8 mouse cellular contexts compared by ENCODE assay signal in the genomic region with DNA sequence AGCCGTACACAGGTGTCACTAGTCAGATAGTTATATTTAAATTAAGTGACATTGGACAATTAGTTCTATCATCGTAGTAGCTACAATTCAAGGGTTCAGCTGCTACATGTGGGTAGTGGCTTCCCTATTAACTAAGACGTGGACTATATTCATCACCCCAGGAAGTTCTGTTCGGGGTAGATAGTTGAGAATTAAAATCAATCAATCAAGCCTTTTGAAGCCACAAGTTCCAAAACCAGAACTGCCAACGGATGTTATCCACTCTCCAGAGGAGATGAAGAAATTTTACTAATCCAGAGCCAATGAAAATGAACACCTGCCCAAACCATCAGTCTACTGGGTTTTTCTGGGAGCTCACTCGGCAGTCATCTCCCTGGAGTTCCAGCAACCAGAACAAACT.
DNase-seq lines count a peak whose midpoint lies in the region; ATAC-seq and TF ChIP-seq lines count a peak whose summit lies in the region.

No protein-coding gene starts in this region.

- H3K79me3 ChIP-seq in C2C12 (ENCODE audit: low read depth) = peaks cover 2% of the 10 kb centered on the region

- no peak for TF ChIP-seq CTCF in heart, adult 2 months (IDR thresholded peaks at IDR 0.05)
- TF ChIP-seq CTCF in C2C12 (IDR thresholded peaks at IDR 0.05; ENCODE audit: control insufficient read depth, insufficient read depth, insufficient read length) = no peak

- 0 out of 2 replicates have a peak, but pooled peaks cover 2% of the 10 kb centered on the region for H3K79me2 ChIP-seq in heart, adult 2 months (replicated peaks; ENCODE audit: control insufficient read depth, insufficient read depth, low read length)
- H3K79me2 ChIP-seq in C2C12 (ENCODE audit: control insufficient read depth, insufficient read depth) = peaks cover 9% of the 10 kb centered on the region

- TF ChIP-seq EP300 in heart, adult 2 months (IDR thresholded peaks at IDR 0.05; ENCODE audit: insufficient read depth, low read depth, low read length) = no peak

- H3K4me3 ChIP-seq in heart, adult 2 months = peak overlapping the region; percentile 99
- peak overlapping the region; percentile 61 for H3K4me3 ChIP-seq in C2C12 (ENCODE audit: insufficient read depth, poor library complexity, severe bottlenecking)
- H3K4me3 ChIP-seq in forebrain, embryonic 15.5 days = peak overlapping the region; percentile 84
- peak overlapping the region; percentile 94 for H3K4me3 ChIP-seq in liver, embryonic 16.5 days (ENCODE audit: low read depth, low read length)

- intact Hi-C loops in heart, adult 2 months (cut with DNase I) = loop anchor here (2.0 to 10.0 kb wide), 3 partner anchors 82 to 874 kb away; a partner anchor contains a TSS
- intact Hi-C loops in heart, postnatal 36 days (cut with DNase I) = loop anchor here (10.0 kb wide), 1 partner anchor 864 kb away; no protein-coding TSS in a partner anchor

- H3K9ac ChIP-seq in heart, adult 2 months (ENCODE audit: low read depth, low read length) = no peak overlapping the region
- H3K9ac ChIP-seq in forebrain, embryonic 15.5 days (replicated peaks) = peak overlapping the region; percentile 81
- peak overlapping the region; percentile 41; the same call in 1 of the 2 replicates for H3K9ac ChIP-seq in liver, embryonic 16.5 days (ENCODE audit: low read depth, low read length)

- 45% methylated on average over 6 of the region's 6 CpGs for WGBS in heart, adult 2 months
- WGBS in forebrain, embryonic 15.5 days = 44% methylated on average over 6 of the region's 6 CpGs
- WGBS in liver, embryonic 16.5 days (ENCODE audit: insufficient replicate concordance) = 24% methylated on average over 6 of the region's 6 CpGs

- no peak overlapping the region for H3K27ac ChIP-seq in heart, adult 2 months
- peak overlapping the region; percentile 67 for H3K27ac ChIP-seq in forebrain, embryonic 15.5 days (replicated peaks)
- H3K27ac ChIP-seq in liver, embryonic 16.5 days (ENCODE audit: low read length) = no peak overlapping the region

- DNase-seq in heart, adult 2 months = no peak
- no peak for DNase-seq in heart, postnatal 36 days
- no peak for DNase-seq in frontal cortex, postnatal 36 days (ENCODE audit: low spot score in 2 of 2)
- no peak for DNase-seq in urinary bladder, postnatal 10 days (ENCODE audit: low spot score)
- DNase-seq in cerebellum, adult 11 months = no peak

- peaks cover 6% of the 10 kb centered on the region for H3K4me1 ChIP-seq in heart, adult 2 months (ENCODE audit: control insufficient read depth, insufficient read depth, low read length)
- H3K4me1 ChIP-seq in forebrain, embryonic 15.5 days = peaks cover 21% of the 10 kb centered on the region; the same call in 1 of the 2 replicates
- H3K4me1 ChIP-seq in liver, embryonic 16.5 days (ENCODE audit: control insufficient read depth, low read depth, low read length) = peaks cover 15% of the 10 kb centered on the region

- TF ChIP-seq POLR2A in heart, adult 2 months (IDR thresholded peaks at IDR 0.05; ENCODE audit: insufficient read depth, low read depth, low read length) = no peak

- H3K36me3 ChIP-seq in heart, adult 2 months (ENCODE audit: control insufficient read depth, insufficient read depth, low read length) = no peaks in the 10 kb centered on the region
- H3K36me3 ChIP-seq in C2C12 (ENCODE audit: control insufficient read depth, insufficient read depth) = no peaks in the 10 kb centered on the region
- no peaks in the 10 kb centered on the region for H3K36me3 ChIP-seq in forebrain, embryonic 15.5 days
- no peaks in the 10 kb centered on the region for H3K36me3 ChIP-seq in liver, embryonic 16.5 days (ENCODE audit: control insufficient read depth, insufficient read depth)

- H3ac ChIP-seq in C2C12 (ENCODE audit: control insufficient read depth, insufficient read length, low read depth) = no peak overlapping the region

- no peaks in the 10 kb centered on the region for H3K27me3 ChIP-seq in heart, adult 2 months (ENCODE audit: control insufficient read depth, insufficient read depth, low read length)
- H3K27me3 ChIP-seq in C2C12 (ENCODE audit: control insufficient read depth, insufficient read depth, insufficient read length) = no peaks in the 10 kb centered on the region
- H3K27me3 ChIP-seq in forebrain, embryonic 15.5 days = no peaks in the 10 kb centered on the region
- no peaks in the 10 kb centered on the region for H3K27me3 ChIP-seq in liver, embryonic 16.5 days (ENCODE audit: control insufficient read depth, insufficient read depth, low read depth, low read length)

- peak overlapping the region; percentile 62 for H3K4me2 ChIP-seq in forebrain, embryonic 15.5 days (replicated peaks)
- peak overlapping the region; percentile 89 for H3K4me2 ChIP-seq in liver, embryonic 16.5 days (ENCODE audit: low read depth, low read length)

- peak; percentile 18; the same call in 1 of the 2 replicates for ATAC-seq in forebrain, embryonic 15.5 days (replicated peaks)
- no peak for ATAC-seq in liver, embryonic 16.5 days (ENCODE audit: low read depth)

- H3K9me3 ChIP-seq in forebrain, embryonic 15.5 days = no peaks in the 10 kb centered on the region
- no peaks in the 10 kb centered on the region for H3K9me3 ChIP-seq in liver, embryonic 16.5 days (replicated peaks; ENCODE audit: control insufficient read depth, low read length)

TF ChIP-seq in C2C12, 6 proteins besides CTCF, POLR2A, EP300 and RAD21:
- TF ChIP-seq MYOD1 (IDR thresholded peaks at IDR 0.05; ENCODE audit: control insufficient read depth, insufficient read length, low read depth) (no peak), MAX (IDR thresholded peaks at IDR 0.05) (no peak), USF1 (IDR thresholded peaks at IDR 0.05; ENCODE audit: low read depth) (no peak), CEBPB (IDR thresholded peaks at IDR 0.05; ENCODE audit: low read depth) (no peak), MYOG (IDR thresholded peaks at IDR 0.05; ENCODE audit: control insufficient read depth, extremely low read depth, insufficient read length) (no peak), FOSL1 (IDR thresholded peaks at IDR 0.05; ENCODE audit: insufficient read depth, low read length, poor library complexity, severe bottlenecking) (no peak)
